Mouse (Mus musculus) heart, postnatal 4 days (tissue): ENCODE results near the gene Spcs1. TPM values are rescaled to one million over a fixed set of nuclear protein-coding genes. Genes with fewer than 3 reads are reported as not detected.
A peak's percentile ranks its signal among the peaks of the same experiment; 100 is the strongest.

Source experiments
- DNase-seq: peaks from one replicate; pipeline ENCODE4 v3.0.0; 2021
- total RNA-seq, 2 experiments: library from RNA; stranded (reverse); gene quantifications; 2 replicates each; pipeline ENCODE4 v1.2.3; 2021

Gene Spcs1
- 100 to 1,000 TPM; 176 to 181 TPM for total RNA-seq

- DNase-seq, result peak; percentile 85
These were observed at the start of gene Spcs1, which contains the start of gene Glt8d1 for GRCm38 (mm10) chr14:31001307-31002205. Spcs1 (minus strand) TSS chr14:31001672. Glt8d1 (plus strand) TSS chr14:31001400.

GRCm38 (mm10) chr14:31045817-31046216 lies 44.3 kb upstream of the Spcs1 start:
- DNase-seq, result no peak

DNA sequence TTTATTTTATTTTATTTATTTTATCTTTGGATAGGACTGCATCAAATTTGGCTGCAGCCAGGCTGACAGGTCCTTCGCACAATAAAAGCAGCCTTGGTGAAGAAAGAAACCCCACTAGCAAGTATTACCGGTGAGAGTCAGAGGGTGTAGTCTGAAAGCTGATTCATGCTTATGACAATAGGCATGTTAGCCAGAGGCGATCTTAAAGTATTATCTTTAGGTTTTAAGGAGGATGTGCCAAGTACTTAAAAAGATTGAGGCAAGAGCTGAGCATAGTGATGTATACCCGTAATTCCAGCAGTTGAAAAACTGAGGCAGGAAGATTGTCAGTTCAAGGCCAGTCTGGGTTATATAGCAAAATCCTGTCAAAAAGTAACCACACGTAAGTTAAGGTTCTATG lies 43.8 kb upstream of the Spcs1 start:
- no peak for DNase-seq

GRCm38 (mm10) chr14:31025785-31026184 lies 24.3 kb upstream of the Spcs1 start:
- DNase-seq, result no peak

DNA sequence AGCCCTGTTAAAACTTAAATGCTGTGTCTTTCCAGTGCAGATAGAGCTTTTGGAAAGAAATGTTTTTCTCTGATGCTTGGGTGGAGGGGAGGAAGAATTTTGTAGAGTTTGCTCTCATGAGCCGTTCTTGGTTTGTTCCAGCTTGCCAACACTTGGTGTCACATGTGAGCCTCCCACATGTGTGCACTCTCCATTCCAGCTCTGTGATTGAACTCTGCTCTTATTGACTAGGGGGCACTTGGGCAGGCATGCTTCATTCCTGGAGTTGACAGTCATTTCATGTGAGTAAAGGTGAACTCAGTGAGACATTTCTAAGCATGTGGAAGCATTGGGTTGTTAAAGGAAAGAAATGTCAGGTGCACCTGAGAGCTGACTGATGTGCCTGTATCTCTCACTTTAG lies 21.1 kb upstream of the Spcs1 start:
- no peak for DNase-seq

DNA sequence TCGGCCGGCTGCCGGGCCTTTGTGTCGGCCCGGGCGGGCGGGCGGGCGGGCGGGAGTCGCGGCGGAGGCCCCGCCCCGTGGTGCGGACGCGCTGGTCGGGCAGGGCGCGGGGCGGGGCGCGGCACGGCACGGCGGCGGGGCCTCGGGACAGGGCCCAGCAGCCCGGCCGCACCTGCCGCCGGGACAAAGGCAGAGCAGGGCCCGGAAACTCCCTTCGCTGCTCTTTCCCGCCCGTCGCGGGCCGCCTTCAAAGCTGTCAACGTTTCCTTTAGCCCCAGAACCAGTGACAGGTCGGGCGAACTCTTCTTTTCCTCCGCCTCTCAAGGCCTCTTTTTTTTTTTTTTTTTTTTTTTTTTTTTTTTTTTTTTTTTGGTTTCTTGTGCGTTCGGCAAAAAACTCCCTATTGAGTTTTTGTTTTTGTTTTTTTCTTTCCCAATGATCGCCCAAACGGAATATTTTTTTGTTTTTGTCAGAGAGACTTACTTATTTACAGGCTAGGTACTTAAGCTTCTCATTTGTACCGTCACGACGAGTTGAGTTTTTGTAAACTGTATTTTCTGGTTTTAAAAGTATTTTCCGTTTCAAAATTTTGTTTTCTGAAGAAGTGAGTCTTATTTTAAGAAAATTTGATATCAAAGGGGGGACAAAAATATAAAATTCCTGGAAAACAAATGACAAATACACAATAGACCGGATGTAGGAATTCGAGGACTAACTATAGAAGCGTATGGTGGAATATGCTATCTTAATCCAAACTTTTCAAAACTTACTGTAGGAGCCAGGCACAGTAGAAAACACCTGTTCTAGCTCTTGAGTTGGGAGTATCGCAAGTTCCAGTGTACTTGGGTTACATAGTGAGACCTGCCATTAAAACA lies 18.1 kb upstream of the Spcs1 start:
- peak; percentile 82 for DNase-seq

DNA sequence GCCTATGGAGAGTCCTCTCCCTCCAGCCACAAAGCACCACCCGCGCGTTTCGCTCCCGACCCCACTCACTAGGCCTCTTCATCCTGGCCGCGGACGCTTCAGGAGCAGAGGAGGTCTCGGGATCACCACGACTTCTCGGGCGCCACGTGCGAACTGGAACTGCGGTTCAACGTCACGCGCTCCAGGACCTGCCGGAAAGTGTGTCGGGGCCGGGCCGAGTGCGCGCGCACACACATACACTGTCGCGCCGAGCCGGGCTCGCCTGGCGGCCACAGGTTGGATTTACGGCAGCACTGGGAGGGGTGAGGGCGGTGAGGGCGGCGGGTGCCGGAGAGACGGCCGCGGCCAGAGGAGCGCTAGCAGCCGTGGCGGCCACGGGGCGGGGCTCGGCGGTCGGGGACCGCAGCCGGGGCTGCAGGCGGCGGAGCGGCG lies 17.4 kb upstream of the Spcs1 start, which contains the start of the genes Pbrm1 and Gnl3:
Gene Pbrm1 (plus strand): TSS at position 279 of the 432 bp plus-strand sequence.
Gene Gnl3 (minus strand): TSS at position 293 of the 432 bp plus-strand sequence.
- DNase-seq, result peak; percentile 98

DNA sequence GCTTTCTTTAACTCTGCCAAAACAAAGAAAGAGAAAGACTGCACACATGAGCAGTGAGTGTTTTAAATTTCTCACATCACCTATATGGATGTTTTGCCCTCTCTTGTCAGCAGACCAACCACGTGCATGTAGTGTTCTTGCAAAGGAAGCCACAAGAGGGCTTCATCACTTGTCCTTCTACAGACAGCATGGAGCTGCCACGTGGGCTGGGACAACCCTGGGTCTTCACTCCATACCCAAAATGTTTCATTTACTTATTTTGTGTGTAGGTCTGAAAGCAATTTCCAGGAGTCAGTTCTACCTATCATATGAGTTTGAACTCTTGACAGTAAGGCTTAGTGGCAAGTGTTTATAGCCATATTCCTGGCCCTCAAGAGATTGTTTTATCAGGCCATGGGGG lies 16.4 kb upstream of the Spcs1 start:
- no peak for DNase-seq

- no peak for DNase-seq
These were observed 14.6 kb upstream of the Spcs1 start for GRCm38 (mm10) chr14:31016063-31016462.

DNA sequence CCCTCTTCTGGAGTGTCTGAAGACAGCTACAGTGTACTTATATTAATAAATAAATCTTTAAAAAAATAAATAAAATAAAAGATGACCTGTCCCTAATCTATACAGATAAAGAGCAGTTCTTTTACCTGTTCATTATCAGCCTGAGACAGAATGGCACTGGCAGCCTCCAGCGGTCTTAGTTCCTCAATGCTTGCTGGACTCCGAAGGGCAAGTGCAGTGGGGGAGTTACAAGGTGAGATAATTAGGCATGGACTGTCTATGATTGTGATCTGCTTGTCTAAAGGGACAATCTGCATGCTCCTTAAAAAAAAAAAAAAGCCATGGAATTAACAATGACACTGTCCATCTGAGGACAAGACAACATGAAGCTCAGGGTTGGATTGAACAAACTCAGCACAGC lies 12.5 kb upstream of the Spcs1 start:
- DNase-seq, result no peak

GRCm38 (mm10) chr14:31011588-31011987 lies 10.1 kb upstream of the Spcs1 start:
- no peak for DNase-seq

- DNase-seq, result no peak
These were observed 5.3 kb upstream of the Spcs1 start for GRCm38 (mm10) chr14:31006779-31007178.

DNA sequence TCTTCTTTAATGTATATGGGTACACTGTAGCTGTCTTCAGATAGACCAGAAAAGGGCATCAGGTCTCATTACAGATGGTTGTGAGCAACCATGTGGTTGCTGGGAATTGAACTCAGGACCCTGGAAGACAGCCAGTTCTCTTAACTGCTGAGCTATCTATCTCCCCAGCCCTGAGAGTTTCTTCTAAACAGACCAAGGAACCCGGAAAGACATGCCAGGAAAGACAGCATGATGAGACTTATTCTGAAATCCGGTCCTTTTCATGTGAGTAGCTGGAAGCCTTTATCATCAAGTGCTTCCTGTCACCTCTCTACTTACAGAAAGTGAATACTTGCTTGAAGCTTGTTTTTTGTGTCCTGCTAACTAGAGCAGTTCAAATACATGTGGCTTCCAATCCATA lies 3.1 kb upstream of the Spcs1 start:
- no peak for DNase-seq

DNA sequence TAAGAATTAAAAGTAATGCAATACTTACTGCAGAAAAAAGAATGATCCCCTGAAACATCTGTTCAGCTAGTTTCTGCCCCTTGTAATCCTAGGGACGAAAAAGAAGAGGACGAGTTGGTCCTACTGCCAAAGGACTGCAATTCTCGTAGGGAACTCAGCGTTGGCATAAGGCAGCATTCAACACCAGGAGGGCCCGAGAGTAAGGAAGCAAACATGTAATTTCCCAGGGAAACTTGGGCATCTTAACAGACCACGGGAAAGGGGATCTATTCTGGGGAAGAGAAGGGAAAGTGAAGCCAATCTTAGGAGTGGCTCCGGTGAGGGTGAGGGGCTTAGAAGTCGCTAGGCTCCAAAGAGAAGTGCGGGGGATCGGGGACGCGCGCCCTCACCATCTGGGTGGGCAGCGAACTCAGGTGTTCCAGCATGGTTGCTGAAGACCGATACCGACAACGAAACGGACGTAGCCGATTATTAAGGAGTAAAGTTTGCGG lies 611 bp downstream of the Spcs1 start:
- DNase-seq, result no peak

GRCm38 (mm10) chr14:31000356-31000755 lies 1.1 kb downstream of the Spcs1 start:
- no peak for DNase-seq

- DNase-seq, result no peak
These were observed 5.1 kb downstream of the Spcs1 start for GRCm38 (mm10) chr14:30996417-30996816.

- no peak for DNase-seq
These were observed 25.2 kb downstream of the Spcs1 start for GRCm38 (mm10) chr14:30976222-30976621.

GRCm38 (mm10) chr14:30974204-30974603 lies 27.3 kb downstream of the Spcs1 start:
- peak; percentile 51 for DNase-seq

GRCm38 (mm10) chr14:30960366-30960765 lies 41.1 kb downstream of the Spcs1 start:
- no peak for DNase-seq

- DNase-seq, result no peak
These were observed 42.4 kb downstream of the Spcs1 start for GRCm38 (mm10) chr14:30959031-30959430.

GRCm38 (mm10) chr14:30958517-30958916 lies 43.0 kb downstream of the Spcs1 start:
- DNase-seq, result no peak

DNA sequence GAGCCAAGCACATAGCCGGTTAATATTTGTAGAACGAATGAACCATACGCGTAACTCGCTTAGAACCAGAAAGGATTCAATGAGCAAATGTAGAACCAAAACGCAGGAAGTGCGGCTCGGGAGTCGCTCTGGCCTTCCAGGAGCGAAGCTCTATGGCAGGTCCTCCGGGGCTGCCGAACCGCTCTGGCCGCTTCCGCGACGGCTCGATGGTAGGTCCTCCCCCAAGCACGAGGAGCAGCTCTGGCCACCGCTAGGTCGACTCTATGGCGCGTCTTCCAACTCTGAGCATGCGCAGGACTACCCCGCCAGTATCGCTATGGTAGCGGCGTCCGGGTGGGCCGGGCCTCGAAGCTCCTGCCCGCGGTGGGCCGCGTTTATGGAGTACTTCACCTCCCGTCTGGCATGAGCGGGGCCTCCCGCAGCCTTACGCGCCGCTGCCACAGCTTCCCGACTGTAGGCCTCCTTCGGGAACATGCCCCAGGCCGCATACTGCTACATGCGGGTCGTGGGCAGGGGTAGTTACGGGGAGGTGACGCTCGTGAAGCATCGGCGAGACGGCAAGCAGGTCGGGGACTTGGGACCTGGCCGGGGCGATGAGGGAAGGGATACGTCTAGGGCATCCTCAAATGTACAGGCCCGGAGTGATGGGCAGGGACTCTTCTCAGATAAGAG lies 50.2 kb downstream of the Spcs1 start, which contains the start of gene Nek4:
Gene Nek4 (plus strand): TSS at position 224 of the 672 bp plus-strand sequence.
- DNase-seq, result peak; percentile 97
